Mouse (Mus musculus) megakaryocyte, embryonic 14.5 days (primary cell): ENCODE measurements around the gene Plxnd1. TPM values are rescaled to one million over a fixed set of nuclear protein-coding genes. Genes with fewer than 3 reads are reported as not detected.

Experiments
- H3K27me3 ChIP-seq: replicated peaks from 2 replicates; pipeline ENCODE3; 2012; ENCODE audit warnings: inconsistent platforms
- H3K36me3 ChIP-seq: replicated peaks from 2 replicates; pipeline ENCODE3; 2012; ENCODE audit warnings: low read length, inconsistent platforms, mixed read lengths
- H3K4me1 ChIP-seq: 2 replicates; pipeline ENCODE4 v1.6.1; 2012; ENCODE audit warnings: inconsistent platforms
- H3K4me3 ChIP-seq: replicated peaks from 2 replicates; pipeline ENCODE3; 2012; ENCODE audit warnings: moderate library complexity, mild to moderate bottlenecking, inconsistent platforms
- H3K9me3 ChIP-seq: 2 replicates; pipeline ENCODE4 v1.6.1; 2012; ENCODE audit warnings: inconsistent platforms
- FLI1 ChIP-seq: IDR thresholded peaks from 2 replicates; pipeline ENCODE4 v1.6.1; 2012; ENCODE audit warnings: low read length, inconsistent platforms, mixed read lengths
- GATA1 ChIP-seq: IDR thresholded peaks from 3 replicates; pipeline ENCODE4 v1.6.1; 2012; ENCODE audit warnings: mixed read lengths, low read length, inconsistent platforms, borderline replicate concordance
- polyA plus RNA-seq: library from polyadenylated mRNA; stranded (reverse); fragments of >175 nt; gene quantifications from 2 replicates; pipeline ENCODE4 v1.2.3, GENCODE M21; 2012; ENCODE audit warnings: low replicate concordance; ENCODE audit not compliant: insufficient read depth

Plxnd1 gene
- polyA plus RNA-seq, 1 experiment, result 14.9 TPM

DNA sequence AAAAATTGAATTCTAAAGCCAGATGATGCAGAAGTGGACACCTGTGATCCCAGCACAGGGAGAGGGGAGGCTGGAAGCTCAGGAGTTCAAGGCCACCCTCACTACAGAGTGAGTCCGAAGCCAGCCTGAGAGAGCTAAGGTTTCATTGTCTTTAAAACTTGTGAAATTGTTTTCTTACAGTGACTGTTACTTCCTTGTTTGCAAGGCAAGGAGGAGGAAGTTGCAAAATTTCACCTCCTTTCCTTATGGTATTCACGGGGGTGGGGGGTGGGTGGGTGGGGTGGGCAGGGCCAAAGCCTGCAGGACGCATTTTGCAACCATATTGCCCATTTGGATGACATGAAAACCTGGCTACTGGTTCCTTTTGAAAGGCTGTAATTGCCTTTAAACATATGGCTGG, 18.9 kb upstream of the Plxnd1 start:
- no peaks in the 10 kb centered on the region for H3K36me3 ChIP-seq
- TF ChIP-seq FLI1, result no peak
- no peak for TF ChIP-seq GATA1
- H3K27me3 ChIP-seq, result no peaks in the 10 kb centered on the region
- H3K4me3 ChIP-seq, result no peak overlapping the region
- H3K4me1 ChIP-seq, result peaks cover 23% of the 10 kb centered on the region
- H3K9me3 ChIP-seq, result no peaks in the 10 kb centered on the region

DNA sequence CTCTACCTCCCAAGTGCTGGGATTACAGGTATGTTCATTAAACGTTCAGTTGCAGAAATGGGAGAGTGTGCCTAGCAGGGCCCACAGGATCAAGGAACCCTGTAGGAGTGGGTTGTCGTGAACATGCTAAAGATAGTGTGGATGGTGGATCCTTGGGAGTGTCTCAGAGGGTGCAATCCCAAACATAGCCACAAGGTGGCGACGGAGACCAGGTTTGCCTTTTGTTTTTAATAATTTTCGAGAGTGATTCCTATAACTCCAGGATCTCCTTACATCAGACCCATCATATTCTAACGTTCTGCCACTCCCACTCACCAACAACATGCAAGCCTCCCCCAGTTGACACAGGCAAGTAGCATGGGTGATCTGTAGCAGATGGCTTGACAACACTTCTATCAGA, 15.7 kb upstream of the Plxnd1 start:
- Histone ChIP-seq H3K4me3 (peak overlapping the region; percentile 72), H3K9me3 (no peaks in the 10 kb centered on the region), H3K36me3 (no peaks in the 10 kb centered on the region), H3K4me1 (peaks cover 47% of the 10 kb centered on the region), H3K27me3 (peaks cover 6% of the 10 kb centered on the region)
- TF ChIP-seq FLI1, result no peak
- TF ChIP-seq GATA1, result no peak

DNA sequence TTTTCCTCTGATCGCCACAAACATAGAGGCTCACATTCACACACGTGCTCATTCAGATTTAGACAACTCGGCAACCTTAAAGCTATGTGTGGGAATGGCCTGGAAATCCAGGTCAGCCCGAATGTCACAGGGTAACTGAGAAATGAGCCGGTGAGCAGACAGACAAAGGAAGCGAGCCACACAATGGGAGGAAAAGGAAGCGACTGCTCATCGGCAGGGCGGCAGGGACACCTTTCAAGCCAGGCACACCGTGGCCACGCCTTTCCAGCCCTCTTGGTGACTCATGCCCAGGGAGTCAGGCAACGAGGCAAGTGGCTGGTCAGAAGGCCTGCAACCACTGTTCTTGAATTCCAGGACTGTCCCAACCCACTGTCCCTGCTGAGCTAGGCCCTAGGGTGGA, 14.6 kb upstream of the Plxnd1 start:
- peak overlapping the region; percentile 16 for H3K4me3 ChIP-seq
- H3K27me3 ChIP-seq, result peaks cover 6% of the 10 kb centered on the region
- no peaks in the 10 kb centered on the region for H3K36me3 ChIP-seq
- H3K9me3 ChIP-seq, result no peaks in the 10 kb centered on the region
- H3K4me1 ChIP-seq, result peaks cover 57% of the 10 kb centered on the region
- no peak for TF ChIP-seq GATA1
- no peak for TF ChIP-seq FLI1

DNA sequence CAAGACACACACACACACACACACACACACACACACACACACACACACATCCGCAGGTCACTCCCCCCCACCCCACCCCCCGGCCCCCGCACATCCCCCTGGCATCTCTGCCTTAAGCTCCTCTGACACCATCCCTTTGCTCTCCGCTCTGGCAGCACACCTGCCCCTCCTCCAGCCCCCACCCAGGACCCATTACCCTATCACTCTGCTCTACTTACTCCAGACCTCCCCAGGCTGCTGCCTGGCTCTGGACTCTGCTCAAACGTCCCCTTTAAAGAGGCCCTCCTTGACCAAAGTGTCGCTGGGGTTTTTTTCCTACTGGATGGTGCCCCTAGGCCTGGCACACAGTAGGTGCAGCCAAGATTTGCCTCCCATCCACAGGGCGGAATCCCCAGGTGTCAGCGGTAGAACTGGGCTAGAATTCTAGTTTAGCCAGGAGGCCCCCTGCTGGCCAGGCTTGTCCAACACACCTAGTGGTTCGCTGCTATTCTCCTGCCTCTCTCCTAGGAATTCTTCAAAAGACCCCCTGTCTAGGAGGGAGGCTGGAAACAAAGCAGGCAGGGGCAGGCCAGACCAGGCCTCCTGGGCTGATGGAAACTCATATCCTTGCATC, 12.9 kb upstream of the Plxnd1 start:
- Histone ChIP-seq H3K4me3 (peak overlapping the region; percentile 82), H3K4me1 (peaks cover 70% of the 10 kb centered on the region), H3K9me3 (no peaks in the 10 kb centered on the region), H3K36me3 (no peaks in the 10 kb centered on the region), H3K27me3 (peaks cover 6% of the 10 kb centered on the region)
- no peak for TF ChIP-seq GATA1
- TF ChIP-seq FLI1, result no peak

DNA sequence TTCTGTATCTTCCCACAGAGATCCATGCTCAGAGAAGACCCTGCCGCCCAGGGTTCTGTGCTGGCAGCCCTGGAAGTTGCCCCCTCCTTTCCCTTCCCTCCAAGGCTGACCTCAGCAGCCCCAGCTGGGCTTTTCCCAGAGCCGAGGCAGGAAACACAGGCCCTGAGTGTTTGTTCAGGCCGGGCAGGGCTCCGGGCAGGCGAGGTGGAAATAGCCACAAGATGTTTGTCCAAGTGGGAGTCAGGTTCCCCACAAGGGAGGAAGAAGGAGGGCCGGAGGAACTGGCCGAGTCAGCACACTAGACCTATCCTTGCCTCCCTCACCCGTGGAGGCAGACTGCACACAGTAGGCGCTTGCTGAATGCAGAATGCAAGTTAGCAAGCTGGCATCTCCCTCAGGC, 11.9 kb upstream of the Plxnd1 start:
- Histone ChIP-seq H3K9me3 (no peaks in the 10 kb centered on the region), H3K27me3 (peaks cover 6% of the 10 kb centered on the region), H3K4me3 (peak overlapping the region; percentile 75), H3K4me1 (peaks cover 76% of the 10 kb centered on the region), H3K36me3 (no peaks in the 10 kb centered on the region)
- no peak for TF ChIP-seq GATA1
- TF ChIP-seq FLI1, result no peak

DNA sequence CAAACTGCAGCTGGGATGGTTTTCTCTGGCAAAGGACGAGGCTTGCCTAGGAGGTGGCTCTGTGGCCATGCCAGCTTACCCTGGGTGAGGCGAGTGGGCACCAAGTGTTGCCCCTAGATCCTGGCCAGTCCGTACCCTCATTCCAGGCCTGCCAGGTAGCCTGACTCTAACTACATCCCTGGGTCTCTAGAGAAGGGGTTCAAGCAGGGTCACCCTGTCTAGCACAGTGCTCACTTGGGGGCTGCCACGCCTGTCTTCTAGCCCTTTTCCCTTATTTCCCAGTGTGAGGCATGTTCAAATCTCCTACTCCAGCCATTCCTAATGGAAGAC, 11.1 kb upstream of the Plxnd1 start:
- Histone ChIP-seq H3K36me3 (no peaks in the 10 kb centered on the region), H3K27me3 (peaks cover 6% of the 10 kb centered on the region), H3K4me3 (no peak overlapping the region), H3K4me1 (peaks cover 78% of the 10 kb centered on the region), H3K9me3 (no peaks in the 10 kb centered on the region)
- no peak for TF ChIP-seq FLI1
- no peak for TF ChIP-seq GATA1

DNA sequence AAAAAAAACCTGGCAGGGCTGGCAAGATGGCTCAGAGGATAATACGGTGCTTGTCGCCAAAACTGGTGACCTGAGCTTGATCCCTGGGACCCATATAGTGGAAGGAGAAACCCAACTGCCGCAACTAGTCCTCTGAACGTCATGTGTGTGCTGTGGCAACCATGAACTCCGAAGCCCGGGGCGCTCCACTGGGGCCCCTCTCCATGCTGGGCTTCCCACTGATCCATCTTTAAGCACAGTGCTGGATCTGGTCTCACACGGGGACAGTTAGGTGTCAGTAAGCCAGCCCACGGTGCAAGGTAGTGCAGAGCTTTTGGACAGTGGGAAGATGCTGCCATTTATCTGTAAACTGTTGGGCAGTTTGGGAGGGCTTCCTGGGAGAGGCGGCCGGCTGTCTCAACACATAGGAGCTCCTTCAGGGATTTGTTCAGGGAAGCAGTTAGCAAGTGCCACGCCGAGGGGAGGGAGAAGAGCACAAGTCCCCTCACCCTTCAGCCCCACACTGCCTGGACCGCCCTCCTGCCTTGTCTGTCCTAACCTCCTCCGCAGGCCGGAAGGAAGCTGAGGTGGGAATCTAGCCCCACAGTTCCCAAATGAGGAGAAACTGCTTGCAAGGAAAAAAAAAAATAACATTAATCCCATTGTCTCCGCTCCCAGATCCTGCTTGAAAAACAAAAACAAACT, 10.6 kb upstream of the Plxnd1 start:
- H3K27me3 ChIP-seq, result peaks cover 6% of the 10 kb centered on the region

DNA sequence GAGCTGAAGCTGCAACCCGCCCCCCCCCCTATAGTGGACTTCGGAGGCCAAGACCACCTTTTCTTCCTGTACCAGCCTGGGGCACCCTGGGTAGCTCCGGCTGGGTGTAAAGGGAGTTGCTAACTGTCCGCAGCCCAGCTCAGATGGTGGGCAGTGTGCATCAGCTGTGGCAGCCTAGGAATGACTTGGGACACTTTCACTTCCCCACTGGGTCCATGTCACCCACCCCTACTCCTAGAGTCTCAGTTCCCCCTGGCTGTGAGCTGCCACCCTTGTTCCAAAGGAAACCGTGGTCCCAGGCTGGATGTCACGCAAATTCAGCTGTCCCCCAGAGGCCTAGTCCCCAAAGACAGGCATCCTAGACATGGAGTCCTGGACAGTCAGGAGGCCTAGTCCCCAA, 9.9 kb upstream of the Plxnd1 start:
- peak overlapping the region; percentile 11 for H3K4me3 ChIP-seq
- TF ChIP-seq FLI1 (no peak), GATA1 (no peak)
- H3K36me3 ChIP-seq, result no peaks in the 10 kb centered on the region
- H3K4me1 ChIP-seq, result peaks cover 76% of the 10 kb centered on the region
- H3K9me3 ChIP-seq, result no peaks in the 10 kb centered on the region
- peaks cover 6% of the 10 kb centered on the region for H3K27me3 ChIP-seq

More for the DNA sequence above, 10.6 kb upstream of the Plxnd1 start:
- TF ChIP-seq GATA1 (no peak), FLI1 (no peak)
- no peaks in the 10 kb centered on the region for H3K9me3 ChIP-seq
- H3K4me3 ChIP-seq, result no peak overlapping the region
- H3K4me1 ChIP-seq, result peaks cover 77% of the 10 kb centered on the region
- no peaks in the 10 kb centered on the region for H3K36me3 ChIP-seq

DNA sequence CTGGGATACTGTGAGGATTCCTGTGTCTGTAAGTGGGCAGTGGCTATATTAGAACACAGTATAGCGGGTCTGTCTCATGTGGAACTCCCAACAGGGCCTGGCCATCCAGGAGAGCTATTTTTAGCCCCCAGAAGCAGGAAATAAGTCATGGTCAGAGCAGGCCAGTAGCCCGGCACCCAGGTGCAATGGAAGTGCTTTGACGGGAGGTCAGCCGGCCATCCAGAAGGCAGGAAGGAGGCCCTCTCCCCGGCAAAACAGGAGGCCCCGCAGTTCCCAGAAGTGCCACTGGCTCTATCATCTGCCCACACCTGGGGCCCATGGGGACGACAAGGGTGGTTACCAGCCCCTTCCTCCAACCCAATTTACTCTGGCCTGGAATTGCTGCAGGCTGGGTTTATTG, 9.3 kb upstream of the Plxnd1 start:
- peak overlapping the region; percentile 80 for H3K4me3 ChIP-seq
- H3K36me3 ChIP-seq, result no peaks in the 10 kb centered on the region
- H3K27me3 ChIP-seq, result peaks cover 6% of the 10 kb centered on the region
- no peaks in the 10 kb centered on the region for H3K9me3 ChIP-seq
- H3K4me1 ChIP-seq, result peaks cover 79% of the 10 kb centered on the region
- TF ChIP-seq FLI1 (no peak), GATA1 (no peak)

DNA sequence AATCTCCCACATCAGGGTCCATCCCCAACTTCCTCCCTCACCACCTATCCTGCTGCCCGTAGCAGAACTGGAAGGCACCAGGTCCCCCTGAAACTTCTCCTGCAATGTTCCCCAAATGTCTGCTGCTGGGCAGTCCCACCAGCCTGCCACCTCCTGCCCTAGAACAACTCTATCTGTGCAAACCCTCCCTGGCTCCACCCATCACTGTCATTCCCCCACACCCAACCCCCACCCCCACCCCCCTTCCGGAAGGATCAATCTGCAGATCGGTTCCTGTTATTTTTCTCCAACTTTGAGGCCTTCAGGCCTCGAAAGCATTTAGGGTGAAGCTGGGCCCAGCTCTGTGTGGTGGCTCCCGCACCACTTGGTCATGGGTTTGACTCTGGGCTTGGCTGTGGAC, 8.7 kb upstream of the Plxnd1 start:
- peaks cover 85% of the 10 kb centered on the region for H3K4me1 ChIP-seq
- peaks cover 6% of the 10 kb centered on the region for H3K27me3 ChIP-seq

More for the DNA sequence above, 8.7 kb upstream of the Plxnd1 start:
- Histone ChIP-seq H3K9me3 (no peaks in the 10 kb centered on the region), H3K36me3 (no peaks in the 10 kb centered on the region), H3K4me3 (peak overlapping the region; percentile 80)
- no peak for TF ChIP-seq GATA1
- TF ChIP-seq FLI1, result no peak
